Mouse (Mus musculus) CH12.LX (cell line): ENCODE data around the gene Rhoa.

Source experiments
- POLR2AphosphoS2 ChIP-seq: IDR thresholded peaks from 2 replicates; pipeline ENCODE4 v1.6.1; 2011; ENCODE audit warnings: low read depth, low read length, improper control_type of control experiment
- SIN3A ChIP-seq: IDR thresholded peaks from 2 replicates; pipeline ENCODE4 v1.6.1; 2012; ENCODE audit warnings: low read length, improper control_type of control experiment, inconsistent platforms
- USF2 ChIP-seq: conservative IDR thresholded peaks from 2 replicates; pipeline ENCODE4 v1.6.1; 2011; ENCODE audit warnings: low read depth, low read length, improper control_type of control experiment

DNA sequence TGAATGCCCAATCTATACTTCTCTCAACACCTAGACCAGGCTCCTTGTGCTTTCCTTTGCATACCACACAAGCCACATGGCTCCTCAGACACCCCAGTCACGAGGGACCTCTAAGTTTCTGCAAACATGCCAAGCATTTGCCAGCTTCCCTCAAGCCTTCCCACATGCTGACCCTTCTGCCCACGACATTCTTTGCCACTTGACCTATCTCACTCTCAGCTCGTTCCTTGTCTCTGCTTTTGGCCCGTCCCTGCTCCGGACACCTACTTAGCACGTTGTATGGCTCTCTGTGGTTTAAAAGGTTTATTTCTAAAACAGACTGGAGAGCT is 30.6 kb upstream of the Rhoa start:
- TF ChIP-seq POLR2AphosphoS2 (no peak), USF2 (no peak), SIN3A (no peak)
